Mouse (Mus musculus): ENCODE measurements around the gene Ano1. TPM values are rescaled to one million over a fixed set of nuclear protein-coding genes. Genes with fewer than 3 reads are reported as not detected.
A peak's percentile ranks its signal among the peaks of the same experiment; 100 is the strongest.

Ano1 gene
- total RNA-seq, 2 experiments from 2014 or later = 2.4 to 4.4 TPM

GRCm38 (mm10) chr7:144604735-144605134 is 147.0 kb downstream of the Ano1 start:
- no peak for DNase-seq
- intact Hi-C loops (cut with DNase I) = no loop called here

- no peak for DNase-seq
- intact Hi-C loops (cut with DNase I) = no loop called here
Observed at GRCm38 (mm10) chr7:144604291-144604690, 147.5 kb downstream of the Ano1 start.

- DNase-seq = no peak
- intact Hi-C loops (cut with DNase I) = no loop called here
Observed at GRCm38 (mm10) chr7:144600333-144600900, 151.4 kb downstream of the Ano1 start.

- DNase-seq = no peak
- intact Hi-C loops (cut with DNase I) = loop anchor here (5.0 kb wide), 1 partner anchor 308 kb away; the partner anchor contains the start of gene Fgf15
Observed at GRCm38 (mm10) chr7:144589508-144589907, 162.3 kb downstream of the Ano1 start.

- intact Hi-C loops (cut with DNase I) = loop anchor here (5.0 kb wide), 1 partner anchor 310 kb away; the partner anchor contains the start of gene Fgf15
- no peak for DNase-seq
Observed at GRCm38 (mm10) chr7:144587291-144587690, 164.5 kb downstream of the Ano1 start.

GRCm38 (mm10) chr7:144585648-144586047 is 166.1 kb downstream of the Ano1 start:
- intact Hi-C loops (cut with DNase I) = loop anchor here (1.0 to 5.0 kb wide), 3 partner anchors 29 to 312 kb away; partner anchors contain the start of gene Fgf15
- peak; percentile 44 to 59 for DNase-seq

- DNase-seq = no peak
Observed at GRCm38 (mm10) chr7:144583619-144584018, 168.2 kb downstream of the Ano1 start.

GRCm38 (mm10) chr7:144582284-144582980 is 169.3 kb downstream of the Ano1 start, which contains the start of gene Fadd:
Gene Fadd (minus strand): TSS chr7:144582463.
- intact Hi-C loops (cut with DNase I) = loop anchor here (5.0 kb wide), 1 partner anchor 75 kb away; no protein-coding TSS in a partner anchor
- peak; percentile 90 to 97 for DNase-seq

More at GRCm38 (mm10) chr7:144583619-144584018, 168.2 kb downstream of the Ano1 start:
- intact Hi-C loops (cut with DNase I) = loop anchor here (2.0 to 5.0 kb wide), 2 partner anchors 27 to 76 kb away; no protein-coding TSS in a partner anchor

- DNase-seq = peak; percentile 67 to 82
- intact Hi-C loops (cut with DNase I) = loop anchor here (5.0 kb wide), 1 partner anchor 74 kb away; no protein-coding TSS in a partner anchor
Observed at GRCm38 (mm10) chr7:144581559-144582283, 170.1 kb downstream of the Ano1 start.

GRCm38 (mm10) chr7:144577876-144578275 is 173.9 kb downstream of the Ano1 start:
- intact Hi-C loops (cut with DNase I) = loop anchor here (10.0 kb wide), 1 partner anchor 363 kb away; no protein-coding TSS in a partner anchor
- DNase-seq = no peak

- DNase-seq = no peak
- intact Hi-C loops (cut with DNase I) = loop anchor here (10.0 kb wide), 1 partner anchor 357 kb away; no protein-coding TSS in a partner anchor
Observed at GRCm38 (mm10) chr7:144572234-144572633, 179.5 kb downstream of the Ano1 start.

- no peak for DNase-seq
- intact Hi-C loops (cut with DNase I) = loop anchor here (10.0 kb wide), 1 partner anchor 357 kb away; no protein-coding TSS in a partner anchor
Observed at GRCm38 (mm10) chr7:144571598-144571997, 180.2 kb downstream of the Ano1 start.

- intact Hi-C loops (cut with DNase I) = no loop called here
- DNase-seq = peak; percentile 33 to 40
Observed at GRCm38 (mm10) chr7:144569428-144569827, 182.3 kb downstream of the Ano1 start.

- DNase-seq = no peak
- intact Hi-C loops (cut with DNase I) = no loop called here
Observed at GRCm38 (mm10) chr7:144568091-144568490, 183.7 kb downstream of the Ano1 start.

GRCm38 (mm10) chr7:144566921-144567682 is 184.7 kb downstream of the Ano1 start:
- intact Hi-C loops (cut with DNase I) = no loop called here
- no peak for DNase-seq

GRCm38 (mm10) chr7:144563456-144564155 is 188.2 kb downstream of the Ano1 start:
- no peak for DNase-seq
- intact Hi-C loops (cut with DNase I) = no loop called here

GRCm38 (mm10) chr7:144562016-144562415 is 189.8 kb downstream of the Ano1 start:
- DNase-seq = no peak
- intact Hi-C loops (cut with DNase I) = no loop called here

- DNase-seq = no peak
- intact Hi-C loops (cut with DNase I) = no loop called here
Observed at GRCm38 (mm10) chr7:144560594-144560993, 191.2 kb downstream of the Ano1 start.

- no peak for DNase-seq
- intact Hi-C loops (cut with DNase I) = no loop called here
Observed at GRCm38 (mm10) chr7:144558552-144558951, 193.2 kb downstream of the Ano1 start.
